Mouse (Mus musculus): ENCODE data around the gene Trip10.

DNA sequence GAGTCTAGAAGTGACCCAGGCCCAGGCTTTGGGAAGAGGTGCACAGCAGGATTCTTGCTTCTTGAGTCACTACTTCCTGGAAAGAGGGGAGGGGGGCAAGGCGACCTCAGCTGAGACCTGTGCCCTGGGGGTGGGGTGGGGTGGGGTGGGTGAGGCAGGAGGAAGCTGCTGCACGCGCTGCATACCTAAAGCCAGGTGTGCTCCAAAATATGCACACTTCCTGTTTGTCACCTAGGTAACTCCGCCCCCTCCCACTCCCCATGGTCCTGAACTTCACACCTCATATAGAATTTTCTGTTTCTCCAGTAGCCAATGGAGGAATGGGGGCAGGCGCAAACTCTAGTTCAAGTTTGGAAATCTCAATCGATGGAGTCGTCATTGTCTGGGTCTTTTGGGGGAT is 24.6 kb downstream of the Trip10 start:
- TF ChIP-seq TAL1 (IDR thresholded peaks at IDR 0.05; ENCODE audit: low read length) (no peak), GATA1 (IDR thresholded peaks at IDR 0.05; ENCODE audit: low read length) (no peak)

Data from erythroblast, embryonic 14.5 days (primary cell).